Mouse (Mus musculus) cerebellum, adult 2 months (tissue): Measurements from ENCODE around the gene Scaf4.
A peak's percentile ranks its signal among the peaks of the same experiment; 100 is the strongest.

Experiments used
- CTCF ChIP-seq: fragments of 200-500 bp; IDR thresholded peaks from 2 replicates; pipeline ENCODE4 v1.5.1; 2011; ENCODE audit warnings: low read depth, mild to moderate bottlenecking, control low read depth, low read length, moderate library complexity, borderline replicate concordance; ENCODE audit not compliant: insufficient read depth
- POLR2A ChIP-seq: fragments of 200-500 bp; IDR thresholded peaks from 2 replicates; pipeline ENCODE4 v1.6.1; 2011; ENCODE audit warnings: low read length, control low read depth, borderline replicate concordance; ENCODE audit not compliant: insufficient read depth

DNA sequence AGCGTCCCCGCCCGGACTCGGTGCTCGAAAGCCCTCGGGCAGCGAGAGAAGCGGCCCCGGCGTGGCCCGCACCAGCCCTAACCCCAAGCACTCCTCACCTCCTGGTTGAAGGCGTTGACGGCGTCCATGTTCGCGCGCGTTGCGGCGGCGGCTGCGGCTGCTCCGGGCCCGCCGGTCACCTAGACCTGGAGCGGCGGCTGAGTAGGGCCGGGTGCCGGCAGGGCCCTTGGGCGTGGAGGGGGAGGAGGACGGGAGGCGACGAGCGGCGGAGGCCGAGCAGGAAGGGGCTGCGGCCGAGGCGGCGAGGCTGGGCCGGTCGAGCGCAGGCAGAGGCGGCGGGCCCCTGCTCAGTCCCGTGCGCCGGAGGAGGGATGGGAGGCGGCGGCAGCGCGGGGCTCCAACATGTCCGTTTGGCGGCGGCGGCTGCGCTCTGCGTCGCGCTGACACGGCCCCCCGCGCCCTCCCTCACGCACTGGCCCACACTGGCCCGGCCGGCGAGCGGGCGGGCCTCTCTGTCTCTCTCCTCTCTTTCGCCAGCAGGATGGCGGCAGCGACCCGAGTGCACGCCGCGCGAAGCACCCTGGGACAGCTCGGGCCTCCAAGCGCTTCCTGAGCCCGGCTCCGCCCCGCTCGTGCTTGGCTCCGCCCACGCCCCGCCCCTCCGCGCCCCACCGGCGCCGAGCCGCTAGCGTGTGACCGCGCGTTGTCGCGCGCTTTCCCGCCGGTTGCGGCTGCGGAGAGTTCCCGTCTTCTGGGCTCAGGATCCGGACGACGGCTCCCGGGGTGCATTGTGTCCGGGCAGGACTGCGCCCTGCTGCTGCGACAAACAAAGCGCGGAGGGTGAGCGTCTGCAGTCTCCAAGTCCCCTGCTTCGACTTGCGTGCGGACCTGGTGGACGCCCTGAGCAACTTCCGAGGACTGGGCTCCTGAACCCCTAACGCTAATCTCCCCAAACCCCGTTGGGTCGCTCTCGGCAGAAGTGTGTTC, at the start of gene Scaf4:
- TF ChIP-seq CTCF: no peak
- peak; percentile 60 for TF ChIP-seq POLR2A
